Mouse (Mus musculus): Measurements from ENCODE around the gene Kbtbd4.

Gene Kbtbd4

GRCm38 (mm10) chr2:90960012-90960411 lies 55.5 kb downstream of the Kbtbd4 start:
- no peak for DNase-seq

Measured in cerebellum, postnatal 10 days (tissue).